Mouse (Mus musculus): ENCODE measurements around the gene Olfr878.

The Olfr878 gene

GRCm38 (mm10) chr9:37917540-37917939 lies at the start of gene Olfr878:
Gene Olfr878 (plus strand): TSS chr9:37917840.
- no peak for DNase-seq (ENCODE audit: low read depth, low spot score)

GRCm38 (mm10) chr9:37870246-37870645 lies 47.4 kb upstream of the Olfr878 start:
- DNase-seq (ENCODE audit: low read depth, low spot score), result no peak

GRCm38 (mm10) chr9:37871097-37871496 lies 46.5 kb upstream of the Olfr878 start:
- DNase-seq (ENCODE audit: low read depth, low spot score), result no peak

GRCm38 (mm10) chr9:37871536-37871935 lies 46.1 kb upstream of the Olfr878 start:
- DNase-seq (ENCODE audit: low read depth, low spot score), result no peak

- DNase-seq (ENCODE audit: low read depth, low spot score), result no peak
Observed at GRCm38 (mm10) chr9:37890960-37891359, 26.7 kb upstream of the Olfr878 start.

GRCm38 (mm10) chr9:37896661-37897060 lies 21.0 kb upstream of the Olfr878 start, which contains the start of gene Olfr145:
Gene Olfr145 (plus strand): TSS chr9:37896724.
- DNase-seq (ENCODE audit: low read depth, low spot score), result no peak

- no peak for DNase-seq (ENCODE audit: low read depth, low spot score)
Observed at GRCm38 (mm10) chr9:37905555-37905954, 12.1 kb upstream of the Olfr878 start.

GRCm38 (mm10) chr9:37918018-37918417 lies 378 bp downstream of the Olfr878 start:
- no peak for DNase-seq (ENCODE audit: low read depth, low spot score)

GRCm38 (mm10) chr9:37924194-37924593 lies 6.6 kb downstream of the Olfr878 start:
- DNase-seq (ENCODE audit: low read depth, low spot score), result no peak

GRCm38 (mm10) chr9:37925445-37925844 lies 7.8 kb downstream of the Olfr878 start:
- DNase-seq (ENCODE audit: low read depth, low spot score), result no peak

- DNase-seq (ENCODE audit: low read depth, low spot score), result no peak
Observed at GRCm38 (mm10) chr9:37926019-37927013, 8.7 kb downstream of the Olfr878 start.

GRCm38 (mm10) chr9:37932519-37932918 lies 14.9 kb downstream of the Olfr878 start:
- DNase-seq (ENCODE audit: low read depth, low spot score), result peak; percentile 79

- DNase-seq (ENCODE audit: low read depth, low spot score), result no peak
Observed at GRCm38 (mm10) chr9:37934146-37934545, 16.5 kb downstream of the Olfr878 start.

- no peak for DNase-seq (ENCODE audit: low read depth, low spot score)
Observed at GRCm38 (mm10) chr9:37941167-37941566, 23.5 kb downstream of the Olfr878 start.

Data from ES-CJ7 (cell line).